Mouse (Mus musculus): ENCODE data around the gene Rb1. TPM values are rescaled to one million over a fixed set of nuclear protein-coding genes. Genes with fewer than 3 reads are reported as not detected.

Gene Rb1
- polyA plus RNA-seq, 1 experiment from 2014 or later, result 17.7 TPM

DNA sequence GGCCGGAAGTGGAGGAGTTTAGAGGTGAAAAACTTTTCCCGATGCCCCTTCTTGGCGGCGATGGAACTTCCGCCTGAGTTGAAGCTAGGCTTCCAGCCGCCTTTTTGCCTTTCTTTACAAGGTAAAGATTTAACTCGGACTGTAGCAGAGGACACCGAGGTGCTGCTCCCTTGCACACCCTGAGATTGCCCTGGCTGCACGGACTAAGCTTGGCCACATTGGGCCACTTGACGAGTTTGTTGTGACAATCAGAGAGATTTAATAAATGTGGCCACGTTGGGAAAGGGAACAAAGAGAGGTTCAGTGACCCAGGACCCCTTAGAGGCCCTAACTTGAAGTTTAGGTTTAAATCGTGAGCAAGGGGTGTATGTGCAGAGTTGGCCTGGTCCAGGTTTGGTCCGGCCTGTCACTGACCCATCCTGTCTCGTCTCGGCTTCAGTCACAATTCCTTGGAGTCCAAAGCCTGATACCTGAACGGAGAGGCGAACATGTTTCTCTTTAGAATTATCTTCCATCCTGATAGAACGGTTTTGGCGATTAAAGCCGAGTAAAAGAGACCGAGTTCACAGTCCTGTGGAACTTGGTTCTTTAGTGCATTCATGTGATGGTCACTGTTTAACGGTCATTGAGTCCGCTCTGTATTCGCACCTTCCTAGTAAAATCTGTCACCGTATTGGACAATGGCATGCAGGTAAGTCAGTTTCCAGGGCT lies 181.8 kb downstream of the Rb1 start:
- peaks cover 9% of the 10 kb centered on the region; the same call in 1 of the 2 replicates for H3K36me3 ChIP-seq (ENCODE audit: control insufficient read depth, insufficient read depth, low read length)
- H3K27ac ChIP-seq (replicated peaks in 1 of 2; ENCODE audit: control insufficient read depth in 1 of 2, insufficient read depth in 1 of 2, low read depth in 2 of 2, low read length in 2 of 2), result peak overlapping the region; percentile 96 to 98
- no peak for ATAC-seq (ENCODE audit: insufficient number of reproducible peaks, insufficient read depth, low FRiP score, low read depth)
- WGBS, result 36% methylated on average over 25 of the region's 25 CpGs
- peak overlapping the region; percentile 97 for H3K9ac ChIP-seq (ENCODE audit: low read length)
- peak overlapping the region; percentile 74 to 82 for H3K4me3 ChIP-seq (ENCODE audit: control insufficient read depth in 1 of 2, insufficient read depth in 1 of 2, low read depth in 1 of 2, low read length in 2 of 2)
- no peaks in the 10 kb centered on the region for H3K27me3 ChIP-seq (ENCODE audit: control insufficient read depth, insufficient read depth, low read length)
- H3K9me3 ChIP-seq (ENCODE audit: control insufficient read depth, low read length), result no peaks in the 10 kb centered on the region
- H3K4me2 ChIP-seq (ENCODE audit: low read length), result peak overlapping the region; percentile 87
- peaks cover 5 to 21% of the 10 kb centered on the region in 2 experiments; a peak in 3 of 4 replicates for H3K4me1 ChIP-seq (ENCODE audit: control insufficient read depth in 2 of 2, insufficient read depth in 2 of 2, low read length in 2 of 2)

DNA sequence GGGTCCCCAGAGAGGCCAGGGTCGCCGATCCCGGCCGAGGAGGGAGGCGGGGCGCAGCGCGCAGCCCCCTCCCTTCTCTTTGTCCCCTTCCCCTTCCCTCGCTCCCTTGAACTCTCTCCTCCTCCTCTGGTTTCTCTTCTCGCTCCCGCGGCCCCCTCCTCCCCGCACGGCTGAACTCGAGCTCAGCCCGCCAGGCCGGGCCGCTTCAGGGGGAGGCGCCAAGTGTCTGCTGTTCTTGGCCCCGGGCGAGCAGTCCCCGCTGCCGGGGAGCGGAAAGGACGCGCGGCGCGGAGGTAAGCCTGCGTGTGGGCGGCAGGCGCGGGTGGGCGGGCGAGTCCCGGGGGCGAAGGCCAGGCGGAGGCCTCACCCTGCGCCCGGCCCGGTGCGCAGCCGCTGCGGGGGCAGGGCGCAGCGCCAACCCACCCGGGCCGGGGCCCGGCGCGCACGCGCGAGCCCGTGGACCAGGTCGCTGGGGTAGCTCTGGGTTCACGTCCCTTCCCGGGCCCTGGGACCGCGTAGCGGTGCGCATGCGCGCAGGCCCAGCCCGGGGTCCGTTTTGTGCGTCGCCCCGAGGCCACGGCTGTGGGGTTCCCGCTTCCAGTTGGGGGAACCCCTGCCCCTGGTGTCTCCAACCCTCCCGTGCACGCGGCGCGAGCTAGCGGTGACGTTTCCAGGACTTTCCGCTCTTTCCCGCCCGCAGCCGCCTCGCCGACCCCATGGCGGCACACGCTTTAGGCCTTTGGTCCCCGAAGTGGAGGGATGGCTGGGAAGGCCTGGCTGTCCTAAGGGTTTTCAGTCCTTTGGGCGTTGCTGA lies 182.5 kb downstream of the Rb1 start:
- Histone ChIP-seq H3K4me1 (ENCODE audit: control insufficient read depth in 2 of 2, insufficient read depth in 2 of 2, low read length in 2 of 2) (peaks cover 5 to 21% of the 10 kb centered on the region in 2 experiments; a peak in 3 of 4 replicates), H3K4me3 (ENCODE audit: control insufficient read depth in 1 of 2, insufficient read depth in 1 of 2, low read depth in 1 of 2, low read length in 2 of 2) (peak overlapping the region; percentile 74 to 82), H3K36me3 (ENCODE audit: control insufficient read depth, insufficient read depth, low read length) (peaks cover 9% of the 10 kb centered on the region; the same call in 1 of the 2 replicates), H3K9me3 (ENCODE audit: control insufficient read depth, low read length) (no peaks in the 10 kb centered on the region), H3K4me2 (ENCODE audit: low read length) (peak overlapping the region; percentile 87), H3K27ac (replicated peaks in 1 of 2; ENCODE audit: control insufficient read depth in 1 of 2, insufficient read depth in 1 of 2, low read depth in 2 of 2, low read length in 2 of 2) (peak overlapping the region; percentile 96 to 98), H3K27me3 (ENCODE audit: control insufficient read depth, insufficient read depth, low read length) (no peaks in the 10 kb centered on the region), H3K9ac (ENCODE audit: low read length) (peak overlapping the region; percentile 97)
- WGBS, result under 1% methylated on average over 82 of the region's 88 CpGs
- ATAC-seq (ENCODE audit: insufficient number of reproducible peaks, insufficient read depth, low FRiP score, low read depth), result peak; percentile 87

DNA sequence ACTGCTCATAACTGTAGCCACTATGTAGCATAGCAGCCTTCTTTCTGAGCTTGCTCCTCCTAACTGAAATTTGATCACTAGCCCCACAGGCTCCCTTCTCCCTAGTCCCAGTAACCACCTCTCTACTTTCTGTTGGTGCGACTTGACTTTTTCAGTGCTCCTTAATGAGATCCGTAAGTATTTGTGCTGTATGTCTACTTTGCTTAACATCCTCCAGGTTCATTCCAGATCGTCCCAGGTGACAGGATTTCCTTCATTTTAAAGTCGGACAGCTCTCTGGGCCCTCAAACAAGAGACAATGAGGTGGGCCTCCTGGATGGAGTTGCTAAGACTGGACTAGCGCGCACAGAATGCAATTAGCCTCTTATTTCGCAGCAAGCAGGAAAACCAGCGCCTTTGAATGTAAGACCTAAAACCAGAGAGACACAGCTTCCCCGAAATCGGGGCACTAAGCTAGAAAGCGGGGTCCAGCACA lies 183.2 kb downstream of the Rb1 start:
- Histone ChIP-seq H3K4me1 (ENCODE audit: control insufficient read depth in 2 of 2, insufficient read depth in 2 of 2, low read length in 2 of 2) (peaks cover 5 to 21% of the 10 kb centered on the region in 2 experiments; a peak in 3 of 4 replicates), H3K4me2 (ENCODE audit: low read length) (peak overlapping the region; percentile 87), H3K27me3 (ENCODE audit: control insufficient read depth, insufficient read depth, low read length) (no peaks in the 10 kb centered on the region), H3K36me3 (ENCODE audit: control insufficient read depth, insufficient read depth, low read length) (peaks cover 9% of the 10 kb centered on the region; the same call in 1 of the 2 replicates), H3K9ac (ENCODE audit: low read length) (peak overlapping the region; percentile 97), H3K4me3 (ENCODE audit: control insufficient read depth in 1 of 2, insufficient read depth in 1 of 2, low read depth in 1 of 2, low read length in 2 of 2) (peak overlapping the region; percentile 74 to 82), H3K27ac (replicated peaks in 1 of 2; ENCODE audit: control insufficient read depth in 1 of 2, insufficient read depth in 1 of 2, low read depth in 2 of 2, low read length in 2 of 2) (peak overlapping the region; percentile 96 to 98), H3K9me3 (ENCODE audit: control insufficient read depth, low read length) (no peaks in the 10 kb centered on the region)
- WGBS, result 1% methylated on average over 11 of the region's 11 CpGs
- ATAC-seq (ENCODE audit: insufficient number of reproducible peaks, insufficient read depth, low FRiP score, low read depth), result no peak

DNA sequence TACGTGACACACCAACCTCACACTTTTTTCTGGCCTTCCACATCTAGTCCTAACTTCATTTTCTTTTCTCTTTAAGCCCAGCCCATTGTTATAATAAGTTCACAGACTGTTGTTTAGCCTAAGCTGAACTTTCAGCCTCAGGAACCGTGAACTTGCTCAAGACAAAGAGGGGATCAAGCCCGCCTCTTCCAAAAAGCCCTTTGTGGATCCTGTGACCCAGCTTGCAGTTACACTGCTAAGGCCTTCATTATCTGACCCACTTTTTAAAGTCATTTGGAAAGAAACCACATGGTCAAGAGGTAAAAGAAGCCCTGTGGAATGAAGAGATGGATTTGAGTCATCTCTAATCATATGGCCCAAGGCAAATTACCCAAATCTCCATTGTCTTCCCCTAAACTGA lies 183.8 kb downstream of the Rb1 start:
- no peak for ATAC-seq (ENCODE audit: insufficient number of reproducible peaks, insufficient read depth, low FRiP score, low read depth)
- H3K27ac ChIP-seq (replicated peaks in 1 of 2; ENCODE audit: control insufficient read depth in 1 of 2, insufficient read depth in 1 of 2, low read depth in 2 of 2, low read length in 2 of 2), result no peak overlapping the region
- no peaks in the 10 kb centered on the region for H3K27me3 ChIP-seq (ENCODE audit: control insufficient read depth, insufficient read depth, low read length)
- H3K9ac ChIP-seq (ENCODE audit: low read length), result no peak overlapping the region
- peaks cover 5 to 21% of the 10 kb centered on the region in 2 experiments; a peak in 3 of 4 replicates for H3K4me1 ChIP-seq (ENCODE audit: control insufficient read depth in 2 of 2, insufficient read depth in 2 of 2, low read length in 2 of 2)
- H3K9me3 ChIP-seq (ENCODE audit: control insufficient read depth, low read length), result no peaks in the 10 kb centered on the region
- WGBS, result 90% methylated on average over 3 of the region's 3 CpGs
- H3K4me3 ChIP-seq (ENCODE audit: control insufficient read depth in 1 of 2, insufficient read depth in 1 of 2, low read depth in 1 of 2, low read length in 2 of 2), result no peak overlapping the region
- peaks cover 9% of the 10 kb centered on the region; the same call in 1 of the 2 replicates for H3K36me3 ChIP-seq (ENCODE audit: control insufficient read depth, insufficient read depth, low read length)
- peak overlapping the region; percentile 87; the same call in 1 of the 2 replicates for H3K4me2 ChIP-seq (ENCODE audit: low read length)

DNA sequence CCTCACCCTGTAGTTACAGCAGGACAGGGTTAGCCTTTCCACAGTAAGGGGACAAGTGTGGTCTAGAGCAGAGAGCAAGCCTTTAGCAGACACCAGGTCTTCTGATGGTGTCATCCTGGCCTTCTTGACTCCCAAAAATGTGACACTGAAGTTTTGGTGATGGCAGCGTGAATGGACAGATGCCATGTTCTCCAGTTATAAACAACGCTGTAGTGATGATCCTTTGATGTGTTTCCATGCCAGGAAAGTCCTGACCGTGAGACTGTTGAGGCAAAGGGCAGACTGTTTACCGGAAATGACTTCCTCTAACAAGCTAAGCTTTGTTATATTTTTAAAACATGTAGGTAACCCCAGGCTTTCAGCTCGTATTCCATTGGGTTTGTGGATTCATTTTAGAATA lies 185.8 kb downstream of the Rb1 start:
- 69% methylated on average over 5 of the region's 5 CpGs for WGBS
- Histone ChIP-seq H3K4me2 (ENCODE audit: low read length) (no peak overlapping the region), H3K9me3 (ENCODE audit: control insufficient read depth, low read length) (no peaks in the 10 kb centered on the region), H3K4me1 (ENCODE audit: control insufficient read depth in 2 of 2, insufficient read depth in 2 of 2, low read length in 2 of 2) (peaks cover 5 to 17% of the 10 kb centered on the region in 2 experiments; a peak in 3 of 4 replicates), H3K27ac (replicated peaks in 1 of 2; ENCODE audit: control insufficient read depth in 1 of 2, insufficient read depth in 1 of 2, low read depth in 2 of 2, low read length in 2 of 2) (no peak overlapping the region), H3K27me3 (ENCODE audit: control insufficient read depth, insufficient read depth, low read length) (no peaks in the 10 kb centered on the region), H3K4me3 (ENCODE audit: control insufficient read depth in 1 of 2, insufficient read depth in 1 of 2, low read depth in 1 of 2, low read length in 2 of 2) (no peak overlapping the region), H3K36me3 (ENCODE audit: control insufficient read depth, insufficient read depth, low read length) (no peaks in the 10 kb centered on the region), H3K9ac (ENCODE audit: low read length) (no peak overlapping the region)
- ATAC-seq (ENCODE audit: insufficient number of reproducible peaks, insufficient read depth, low FRiP score, low read depth), result no peak

DNA sequence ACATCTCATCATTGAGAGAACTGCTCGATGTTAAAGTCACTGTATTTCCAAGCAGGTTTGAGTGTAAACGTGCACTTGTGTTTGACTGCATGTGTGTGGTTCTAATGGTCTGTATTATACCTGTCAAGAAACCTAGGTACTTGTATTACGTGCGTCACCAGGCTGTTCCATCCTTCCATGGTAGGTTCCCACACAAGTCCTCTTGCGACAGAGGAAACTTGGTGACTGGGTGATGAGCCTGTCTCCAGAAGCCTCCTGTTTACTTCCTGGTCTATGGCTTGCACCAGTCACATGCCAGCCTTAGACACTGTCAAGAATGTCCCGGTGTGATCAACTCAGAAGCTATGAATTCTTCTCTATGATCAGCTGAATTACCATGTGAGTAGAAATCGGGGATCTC lies 187.1 kb downstream of the Rb1 start:
- no peak overlapping the region for H3K4me3 ChIP-seq (ENCODE audit: control insufficient read depth in 1 of 2, insufficient read depth in 1 of 2, low read depth in 1 of 2, low read length in 2 of 2)
- no peak overlapping the region for H3K9ac ChIP-seq (ENCODE audit: low read length)
- H3K4me2 ChIP-seq (ENCODE audit: low read length), result no peak overlapping the region
- no peak for ATAC-seq (ENCODE audit: insufficient number of reproducible peaks, insufficient read depth, low FRiP score, low read depth)
- 90% methylated on average over 7 of the region's 7 CpGs for WGBS
- no peak overlapping the region for H3K27ac ChIP-seq (replicated peaks in 1 of 2; ENCODE audit: control insufficient read depth in 1 of 2, insufficient read depth in 1 of 2, low read depth in 2 of 2, low read length in 2 of 2)
- peaks cover 0 to 6% of the 10 kb centered on the region in 2 experiments; a peak in 1 of 4 replicates for H3K4me1 ChIP-seq (ENCODE audit: control insufficient read depth in 2 of 2, insufficient read depth in 2 of 2, low read length in 2 of 2)
- H3K36me3 ChIP-seq (ENCODE audit: control insufficient read depth, insufficient read depth, low read length), result no peaks in the 10 kb centered on the region
- H3K9me3 ChIP-seq (ENCODE audit: control insufficient read depth, low read length), result no peaks in the 10 kb centered on the region
- no peaks in the 10 kb centered on the region for H3K27me3 ChIP-seq (ENCODE audit: control insufficient read depth, insufficient read depth, low read length)

DNA sequence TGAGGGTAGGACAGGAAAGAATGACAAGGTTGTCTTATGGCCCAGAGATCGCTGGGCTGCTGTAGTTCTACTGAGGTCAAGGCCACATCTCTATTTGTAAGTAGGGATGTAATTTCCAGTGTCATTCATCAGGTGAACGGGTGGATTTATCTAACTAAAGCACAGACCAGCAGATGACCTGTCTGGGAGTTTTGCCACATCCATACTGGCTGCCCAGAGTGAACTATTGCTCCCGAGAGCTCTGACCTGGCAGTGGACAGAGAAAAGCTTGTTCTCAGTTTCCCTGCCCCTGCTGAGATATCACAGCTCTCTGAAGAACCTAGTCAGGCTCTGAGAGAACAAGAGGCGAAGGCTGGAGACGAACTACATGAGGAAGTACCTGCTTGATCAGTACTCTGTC lies 188.4 kb downstream of the Rb1 start:
- Histone ChIP-seq H3K9me3 (ENCODE audit: control insufficient read depth, low read length) (no peaks in the 10 kb centered on the region), H3K4me1 (ENCODE audit: control insufficient read depth in 2 of 2, insufficient read depth in 2 of 2, low read length in 2 of 2) (peaks cover 0 to 4% of the 10 kb centered on the region in 2 experiments; a peak in 1 of 4 replicates), H3K27ac (replicated peaks in 1 of 2; ENCODE audit: control insufficient read depth in 1 of 2, insufficient read depth in 1 of 2, low read depth in 2 of 2, low read length in 2 of 2) (no peak overlapping the region), H3K36me3 (ENCODE audit: control insufficient read depth, insufficient read depth, low read length) (no peaks in the 10 kb centered on the region), H3K4me3 (ENCODE audit: control insufficient read depth in 1 of 2, insufficient read depth in 1 of 2, low read depth in 1 of 2, low read length in 2 of 2) (no peak overlapping the region), H3K4me2 (ENCODE audit: low read length) (no peak overlapping the region), H3K27me3 (ENCODE audit: control insufficient read depth, insufficient read depth, low read length) (no peaks in the 10 kb centered on the region), H3K9ac (ENCODE audit: low read length) (no peak overlapping the region)
- no peak for ATAC-seq (ENCODE audit: insufficient number of reproducible peaks, insufficient read depth, low FRiP score, low read depth)
- WGBS, result 69% methylated on average over 5 of the region's 5 CpGs
